Mouse (Mus musculus) cerebellum, postnatal 10 days (tissue): ENCODE results near the gene Ttc7.

ENCODE experiments used
- DNase-seq, 2 experiments: peaks; one replicate each; pipeline ENCODE4 v3.0.0; 2021; ENCODE audit warnings: mixed read lengths in 2 of 2

Gene Ttc7

DNA sequence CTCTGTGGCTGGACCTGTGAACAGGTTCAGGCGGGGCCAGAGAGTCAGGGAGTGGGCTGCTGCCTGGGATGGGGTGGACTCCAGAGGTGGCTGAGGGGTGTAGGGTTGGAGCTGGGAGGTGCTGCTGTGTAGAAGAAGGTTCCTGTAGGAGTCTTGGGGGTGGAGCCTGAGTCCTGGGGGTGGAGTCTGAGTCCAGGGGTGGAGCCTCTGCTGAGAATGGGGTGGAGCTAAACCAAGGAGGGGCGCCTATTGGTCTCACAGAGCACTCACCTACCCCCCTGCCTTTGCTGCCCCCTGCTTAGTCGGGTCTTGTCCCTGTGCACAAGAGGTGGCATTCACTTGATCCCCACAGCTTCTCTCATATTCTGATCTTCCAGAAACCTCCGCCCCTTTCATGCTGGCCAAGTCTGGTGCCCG, 31.9 kb downstream of the Ttc7 start:
- DNase-seq: peak; percentile 61 to 68

DNA sequence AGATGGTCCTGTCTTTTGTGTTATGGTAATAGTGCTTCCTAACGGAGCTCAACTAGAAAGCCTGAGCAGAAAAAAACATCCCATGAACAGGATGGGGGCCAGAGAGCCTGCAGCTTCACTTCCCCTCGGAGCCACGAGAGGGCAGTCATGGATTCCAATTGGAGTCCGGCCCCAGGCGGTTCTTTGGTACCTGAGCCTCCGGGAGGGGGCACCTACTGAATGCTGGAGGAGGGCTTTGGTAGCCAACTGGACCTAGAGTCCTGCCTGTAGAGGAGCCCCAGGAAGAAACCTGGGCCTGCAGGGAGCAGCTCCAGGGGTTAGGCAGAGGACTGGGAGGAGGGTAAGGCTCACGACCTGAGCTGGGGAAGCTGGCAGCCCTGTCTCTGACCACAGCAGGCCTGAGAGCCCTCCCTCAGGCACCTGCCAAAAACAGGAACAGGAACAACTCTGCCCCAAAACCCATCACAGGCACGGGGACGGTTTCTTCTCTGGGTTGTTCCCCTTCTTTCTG, 32.4 kb downstream of the Ttc7 start:
- DNase-seq: peak; percentile 97 to 99

DNA sequence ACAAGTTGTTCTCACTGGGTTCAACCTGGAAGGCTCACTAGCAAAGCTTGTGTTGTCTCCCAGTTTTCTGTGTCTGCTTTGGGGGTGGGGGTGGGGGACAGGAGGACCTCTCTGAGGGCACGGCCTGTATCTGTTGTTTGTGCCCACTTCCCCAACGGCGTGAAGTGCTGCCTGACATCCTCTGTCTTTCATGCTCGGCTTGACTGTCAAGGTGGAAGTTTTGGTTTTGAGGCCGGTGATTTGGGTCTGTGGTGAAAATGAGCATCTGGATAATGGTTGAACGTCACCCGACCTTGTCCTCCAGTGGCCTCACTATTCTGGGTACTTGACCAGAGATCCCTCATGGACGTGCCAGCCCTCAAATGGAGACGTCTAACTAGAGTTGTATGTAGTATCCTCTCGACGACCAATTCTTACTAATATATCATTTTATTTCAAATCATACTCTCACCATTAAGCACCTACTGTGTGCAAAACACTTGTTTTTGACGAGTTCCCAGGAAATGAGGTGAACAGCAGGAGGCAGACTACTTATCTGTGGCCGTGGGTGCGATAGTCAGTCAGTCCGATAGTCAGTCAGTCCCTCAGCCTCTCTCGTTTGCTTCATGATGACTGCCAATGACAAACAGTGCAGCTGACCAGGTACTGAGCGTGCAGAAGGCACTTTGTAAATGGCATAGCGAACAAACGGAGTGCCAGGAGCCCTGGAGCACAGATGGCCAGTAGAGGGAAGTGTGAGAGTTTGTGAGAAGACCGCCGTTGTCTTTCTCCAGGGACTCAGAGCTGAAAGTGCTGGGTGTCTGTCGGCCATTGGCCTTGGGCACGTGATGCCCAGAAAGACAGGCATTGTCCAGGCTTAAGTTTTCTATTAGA, 33.4 kb downstream of the Ttc7 start:
- peak; percentile 49 to 51 for DNase-seq

DNA sequence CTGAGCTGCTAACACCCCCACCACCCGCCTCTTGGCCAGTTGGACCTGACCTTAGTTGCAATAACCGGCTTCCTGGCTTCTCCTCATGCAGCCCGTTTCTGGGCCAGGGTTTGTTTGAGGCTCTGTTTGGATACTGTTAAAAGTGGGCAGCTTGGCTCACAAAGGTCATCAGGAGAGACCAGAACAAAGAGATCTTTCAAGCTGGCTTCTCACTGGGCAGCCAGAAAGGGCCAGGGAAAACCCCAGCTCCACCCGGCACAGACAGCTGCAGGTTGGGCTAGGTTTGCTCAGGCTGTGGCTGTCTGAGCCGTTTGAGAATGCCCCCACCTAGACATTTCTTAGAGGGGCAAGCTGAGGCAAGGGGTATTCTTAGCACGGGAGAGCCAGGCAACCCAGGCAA, 34.6 kb downstream of the Ttc7 start:
- DNase-seq: peak in 1 of 2 experiments; percentile 40

GRCm38 (mm10) chr17:87317947-87318346, 35.3 kb downstream of the Ttc7 start:
- DNase-seq: peak; percentile 50 to 73

GRCm38 (mm10) chr17:87321673-87322072, 39.0 kb downstream of the Ttc7 start:
- DNase-seq: no peak

- no peak for DNase-seq
Observed at GRCm38 (mm10) chr17:87323215-87323614, 40.5 kb downstream of the Ttc7 start.

- DNase-seq: peak; percentile 62 to 73
Observed at GRCm38 (mm10) chr17:87325501-87325900, 42.8 kb downstream of the Ttc7 start.

GRCm38 (mm10) chr17:87326987-87327386, 44.3 kb downstream of the Ttc7 start:
- peak in 1 of 2 experiments; percentile 41 for DNase-seq

- DNase-seq: no peak
Observed at GRCm38 (mm10) chr17:87327645-87328044, 45.0 kb downstream of the Ttc7 start.

DNA sequence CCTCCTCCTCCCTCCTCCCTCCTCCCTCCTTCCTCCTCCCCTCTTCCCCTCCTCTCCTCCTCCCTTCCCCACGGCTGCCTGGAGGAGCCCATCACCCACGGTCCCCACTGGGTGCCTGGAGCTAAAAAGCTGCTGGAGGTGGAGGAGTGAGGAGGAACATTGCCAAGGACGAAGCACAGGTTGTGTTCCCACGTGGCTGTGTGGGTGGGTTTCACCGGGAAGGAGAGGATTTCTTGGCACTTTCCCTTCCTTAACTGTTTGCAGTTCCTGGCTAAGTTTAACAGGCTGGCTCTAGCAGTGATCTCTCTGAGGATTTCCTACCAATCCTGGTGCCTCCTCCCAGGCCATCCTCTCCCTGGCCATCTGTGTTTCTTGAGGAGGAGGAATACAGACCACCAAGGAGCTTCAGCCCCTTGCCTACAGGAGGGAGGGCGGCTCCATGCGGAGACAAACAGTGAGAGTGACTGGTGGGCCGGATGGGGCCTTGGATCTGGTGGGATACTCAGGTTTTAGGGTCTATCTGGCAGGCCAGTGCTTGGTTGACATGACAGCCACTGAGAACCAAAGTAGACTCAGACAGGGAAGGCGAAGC, 45.6 kb downstream of the Ttc7 start:
- peak in 1 of 2 experiments; percentile 37 for DNase-seq

DNA sequence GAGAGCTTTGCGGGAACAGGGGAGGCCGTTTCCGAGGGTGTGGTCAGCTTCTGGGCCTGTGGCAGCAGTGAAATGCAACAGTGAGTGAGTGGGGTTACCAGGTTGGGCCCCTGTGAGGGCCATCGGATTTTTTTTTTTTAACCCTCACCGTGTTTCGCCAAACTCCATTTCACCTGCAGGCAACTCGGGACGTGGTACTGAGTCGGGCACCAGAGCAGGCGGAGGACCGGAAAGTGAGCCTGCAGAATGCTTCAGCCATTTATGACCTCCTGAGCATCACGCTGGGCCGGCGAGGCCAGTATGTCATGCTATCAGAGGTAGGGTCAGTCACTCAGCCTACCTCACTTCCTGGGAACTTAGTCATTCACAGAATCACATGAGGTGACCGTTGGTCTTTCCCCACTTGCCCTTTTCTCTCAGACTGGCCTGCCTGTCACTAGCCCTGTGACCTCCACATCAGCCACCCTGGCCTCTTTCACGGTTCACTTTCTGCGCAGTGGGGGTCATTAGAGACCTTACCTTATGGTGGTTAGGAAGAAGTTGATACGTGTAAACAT, 46.5 kb downstream of the Ttc7 start:
- no peak for DNase-seq

- DNase-seq: peak; percentile 70 to 86
Observed at GRCm38 (mm10) chr17:87330250-87330920, 47.7 kb downstream of the Ttc7 start.

DNA sequence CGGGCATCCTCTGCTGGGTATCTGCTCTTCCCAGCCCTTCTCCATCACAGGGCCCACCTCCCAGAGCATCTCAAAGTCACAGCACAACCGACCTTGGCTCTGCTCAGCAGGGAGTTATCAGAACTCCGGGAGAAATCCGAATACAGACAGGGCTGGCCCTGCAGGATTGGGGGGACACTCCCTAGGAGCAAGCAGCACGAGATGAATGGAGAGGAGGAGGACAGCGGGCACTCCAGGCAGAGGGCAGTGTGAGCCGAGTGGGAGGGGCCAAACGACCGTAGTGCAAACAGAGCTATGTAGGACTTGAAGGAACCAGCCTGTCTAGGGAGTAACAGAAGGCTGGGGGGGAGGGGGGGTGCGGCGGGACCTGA, 48.2 kb downstream of the Ttc7 start:
- peak; percentile 74 to 78 for DNase-seq

GRCm38 (mm10) chr17:87331336-87332141, 48.9 kb downstream of the Ttc7 start:
- peak; percentile 62 to 67 for DNase-seq

- DNase-seq: no peak
Observed at GRCm38 (mm10) chr17:87332142-87332815, 49.6 kb downstream of the Ttc7 start.

- no peak for DNase-seq
Observed at GRCm38 (mm10) chr17:87332887-87333286, 50.2 kb downstream of the Ttc7 start.

GRCm38 (mm10) chr17:87334162-87334561, 51.5 kb downstream of the Ttc7 start:
- no peak for DNase-seq

DNA sequence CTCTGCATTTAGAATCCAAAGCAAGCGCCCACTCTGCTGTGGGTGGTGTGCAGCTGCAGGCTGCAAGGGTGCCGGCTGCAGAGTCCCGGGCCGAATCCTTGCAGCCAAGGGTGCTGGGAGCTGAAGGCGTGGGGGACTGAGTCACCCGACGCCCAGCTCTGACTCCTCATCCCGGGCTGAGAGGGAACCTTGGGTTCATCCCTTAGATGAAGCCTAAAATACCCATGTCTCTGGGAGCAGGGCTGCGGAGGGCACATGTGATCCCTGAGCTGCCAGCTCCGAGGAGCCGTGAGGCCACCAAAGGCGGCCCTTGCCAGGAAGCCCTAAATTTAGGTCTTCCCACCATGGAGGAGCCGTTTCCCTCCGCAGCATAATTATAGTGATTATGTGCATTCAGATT, 52.5 kb downstream of the Ttc7 start:
- no peak for DNase-seq

GRCm38 (mm10) chr17:87335727-87336126, 53.0 kb downstream of the Ttc7 start:
- DNase-seq: peak in 1 of 2 experiments; percentile 29

GRCm38 (mm10) chr17:87336910-87337309, 54.2 kb downstream of the Ttc7 start:
- DNase-seq: peak in 1 of 2 experiments; percentile 12

GRCm38 (mm10) chr17:87337683-87338082, 55.0 kb downstream of the Ttc7 start:
- DNase-seq: peak in 1 of 2 experiments; percentile 16
